Mouse (Mus musculus): ENCODE data around the gene Fam118a. TPM values are rescaled to one million over a fixed set of nuclear protein-coding genes. Genes with fewer than 3 reads are reported as not detected.
"Not testable (repeated sequence)": the region's sequence is repeated elsewhere in the genome, so short reads cannot be mapped to it uniquely, and the experiment has no call there.

The Fam118a gene
- 1 to 10 TPM; 7.9 TPM for total RNA-seq (2021)
- long read RNA-seq, experiment 1, transcript Fam118a-201 (9 exons, 2,518 nt), result major isoform, 9 of 14 reads
- long read RNA-seq, experiment 1, partial matches to known transcripts, result 0 of 14 reads
- long read RNA-seq, experiment 1, other reads (novel, unspliced or antisense), result 5 of 14 reads
- long read RNA-seq, experiment 2, transcript Fam118a-201 (9 exons, 2,518 nt), result major isoform, 16 of 21 reads
- long read RNA-seq, experiment 2, partial matches to known transcripts, result 0 of 21 reads
- long read RNA-seq, experiment 2, other reads (novel, unspliced or antisense), result 5 of 21 reads

GRCm38 (mm10) chr15:85028648-85029047 is at the start of gene Fam118a:
Gene Fam118a, plus strand, starts transcription at chr15:85028948.
- DNase-seq; intact Hi-C loops (cut with DNase I): not testable (repeated sequence)

- no peak for DNase-seq
- intact Hi-C loops (cut with DNase I), result no loop called here
These were observed 47.0 kb upstream of the Fam118a start for GRCm38 (mm10) chr15:84981609-84982313.

- intact Hi-C loops (cut with DNase I), result no loop called here
- no peak for DNase-seq
These were observed 45.9 kb upstream of the Fam118a start for GRCm38 (mm10) chr15:84982888-84983287.

- intact Hi-C loops (cut with DNase I), result no loop called here
- no peak for DNase-seq
These were observed 45.0 kb upstream of the Fam118a start for GRCm38 (mm10) chr15:84983721-84984120.

- DNase-seq, result no peak
- intact Hi-C loops (cut with DNase I), result loop anchor here (5.0 kb wide), 1 partner anchor 58 kb away; no protein-coding TSS in a partner anchor
These were observed 43.1 kb upstream of the Fam118a start for GRCm38 (mm10) chr15:84985516-84986160.

- no peak for DNase-seq
- intact Hi-C loops (cut with DNase I), result loop anchor here (5.0 kb wide), 1 partner anchor 59 kb away; no protein-coding TSS in a partner anchor
These were observed 42.4 kb upstream of the Fam118a start for GRCm38 (mm10) chr15:84986171-84987019.

GRCm38 (mm10) chr15:84987020-84987815 is 41.5 kb upstream of the Fam118a start:
- intact Hi-C loops (cut with DNase I), result loop anchor here (5.0 kb wide), 1 partner anchor 60 kb away; no protein-coding TSS in a partner anchor
- no peak for DNase-seq

- peak; percentile 88 to 89 for DNase-seq
- intact Hi-C loops (cut with DNase I), result loop anchor here (5.0 kb wide), 1 partner anchor 61 kb away; no protein-coding TSS in a partner anchor
These were observed 40.6 kb upstream of the Fam118a start, which contains the start of gene 5031439G07Rik for GRCm38 (mm10) chr15:84987874-84988825. Gene 5031439G07Rik, minus strand, starts transcription at chr15:84988551.

- no peak for DNase-seq
- intact Hi-C loops (cut with DNase I), result loop anchor here (5.0 kb wide), 1 partner anchor 62 kb away; no protein-coding TSS in a partner anchor
These were observed 39.6 kb upstream of the Fam118a start for GRCm38 (mm10) chr15:84989098-84989497.

GRCm38 (mm10) chr15:84989771-84990170 is 39.0 kb upstream of the Fam118a start:
- intact Hi-C loops (cut with DNase I), result loop anchor here (5.0 kb wide), 1 partner anchor 62 kb away; no protein-coding TSS in a partner anchor
- no peak for DNase-seq

- no peak for DNase-seq
These were observed 34.2 kb upstream of the Fam118a start for GRCm38 (mm10) chr15:84994498-84994897.

GRCm38 (mm10) chr15:84995041-84995440 is 33.7 kb upstream of the Fam118a start:
- DNase-seq, result no peak
- intact Hi-C loops (cut with DNase I), result no loop called here

More at GRCm38 (mm10) chr15:84994498-84994897, 34.2 kb upstream of the Fam118a start:
- intact Hi-C loops (cut with DNase I), result no loop called here

GRCm38 (mm10) chr15:84995967-84996366 is 32.8 kb upstream of the Fam118a start:
- peak; percentile 71 to 82 for DNase-seq
- intact Hi-C loops (cut with DNase I), result no loop called here

GRCm38 (mm10) chr15:84997768-84998454 is 30.8 kb upstream of the Fam118a start:
- intact Hi-C loops (cut with DNase I), result no loop called here
- no peak for DNase-seq

GRCm38 (mm10) chr15:84999911-85000310 is 28.8 kb upstream of the Fam118a start:
- intact Hi-C loops (cut with DNase I), result loop anchor here (1.0 to 10.0 kb wide), 2 partner anchors 42 to 245 kb away; no protein-coding TSS in a partner anchor
- no peak for DNase-seq

GRCm38 (mm10) chr15:85000984-85001982 is 27.5 kb upstream of the Fam118a start:
- DNase-seq, result peak; percentile 87 to 92
- intact Hi-C loops (cut with DNase I), result loop anchor here (1.0 to 10.0 kb wide), 3 partner anchors 41 to 244 kb away; no protein-coding TSS in a partner anchor
